Mouse (Mus musculus): ENCODE data around the gene Rtkn. TPM values are rescaled to one million over a fixed set of nuclear protein-coding genes. Genes with fewer than 3 reads are reported as not detected.
A peak's percentile ranks its signal among the peaks of the same experiment; 100 is the strongest.

The Rtkn gene
- polyA plus RNA-seq, 1 experiment from 2014 or later = 16.6 TPM

GRCm38 (mm10) chr6:83172240-83172920 lies 37.1 kb downstream of the Rtkn start:
- no peaks in the 10 kb centered on the region for H3K36me3 ChIP-seq (ENCODE audit: control insufficient read depth, insufficient read depth, low read length)
- WGBS = 60% methylated on average over 9 of the region's 9 CpGs
- H3K4me3 ChIP-seq (ENCODE audit: low read depth, low read length) = no peak overlapping the region
- no peaks in the 10 kb centered on the region for H3K4me1 ChIP-seq (ENCODE audit: control insufficient read depth, insufficient read depth, low read length)
- ATAC-seq (ENCODE audit: low FRiP score) (peak; percentile 14; the same call in 1 of the 2 replicates), DNase-seq (ENCODE audit: low spot score, missing footprints) (no peak)
- H3K27ac ChIP-seq (ENCODE audit: low read depth, low read length) = no peak overlapping the region
- no peaks in the 10 kb centered on the region for H3K9me3 ChIP-seq (ENCODE audit: control insufficient read depth, low read length)
- no peaks in the 10 kb centered on the region for H3K27me3 ChIP-seq (ENCODE audit: control insufficient read depth, insufficient read depth, low read length)
- H3K4me2 ChIP-seq = no peak overlapping the region
- H3K9ac ChIP-seq (ENCODE audit: low read length) = no peak overlapping the region

- no peak for ATAC-seq (ENCODE audit: low FRiP score)
- WGBS = 89% methylated on average over 8 of the region's 8 CpGs
Measured at GRCm38 (mm10) chr6:83175996-83176395, 40.7 kb downstream of the Rtkn start.

GRCm38 (mm10) chr6:83179390-83180117 lies 44.3 kb downstream of the Rtkn start:
- no peaks in the 10 kb centered on the region for H3K27me3 ChIP-seq (ENCODE audit: control insufficient read depth, insufficient read depth, low read length)
- peak overlapping the region; percentile 27 for H3K4me3 ChIP-seq (ENCODE audit: low read depth, low read length)

More at GRCm38 (mm10) chr6:83175996-83176395, 40.7 kb downstream of the Rtkn start:
- no peak overlapping the region for H3K9ac ChIP-seq (ENCODE audit: low read length)
- no peaks in the 10 kb centered on the region for H3K36me3 ChIP-seq (ENCODE audit: control insufficient read depth, insufficient read depth, low read length)
- no peak overlapping the region for H3K27ac ChIP-seq (ENCODE audit: low read depth, low read length)
- no peaks in the 10 kb centered on the region for H3K9me3 ChIP-seq (ENCODE audit: control insufficient read depth, low read length)
- no peaks in the 10 kb centered on the region for H3K27me3 ChIP-seq (ENCODE audit: control insufficient read depth, insufficient read depth, low read length)
- no peak overlapping the region for H3K4me3 ChIP-seq (ENCODE audit: low read depth, low read length)
- H3K4me1 ChIP-seq (ENCODE audit: control insufficient read depth, insufficient read depth, low read length) = peaks cover 10% of the 10 kb centered on the region
- H3K4me2 ChIP-seq = no peak overlapping the region
- no peak for DNase-seq (ENCODE audit: low spot score, missing footprints)

DNA sequence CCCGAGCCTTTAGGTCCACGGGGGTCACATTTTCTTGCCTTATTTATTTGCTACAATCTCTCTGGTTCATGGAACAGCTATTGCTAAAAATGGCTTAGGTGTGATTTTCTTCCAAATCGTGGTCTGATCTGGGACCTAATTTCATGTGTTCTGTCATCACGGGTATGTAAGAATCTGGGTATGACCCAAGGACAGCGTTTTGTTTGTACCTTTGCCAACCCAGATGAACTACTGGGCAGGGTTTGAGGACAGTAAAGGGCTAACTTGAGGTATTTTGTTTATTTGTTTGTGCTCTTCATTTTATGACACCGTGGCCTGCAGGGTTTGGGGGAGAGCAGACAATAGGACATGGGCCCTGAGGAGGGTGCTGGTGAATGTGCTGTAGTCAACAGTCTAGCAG lies 45.3 kb downstream of the Rtkn start:
- peak overlapping the region; percentile 42; the same call in 1 of the 2 replicates for H3K4me2 ChIP-seq

More at GRCm38 (mm10) chr6:83179390-83180117, 44.3 kb downstream of the Rtkn start:
- H3K27ac ChIP-seq (ENCODE audit: low read depth, low read length) = no peak overlapping the region
- H3K4me1 ChIP-seq (ENCODE audit: control insufficient read depth, insufficient read depth, low read length) = peaks cover 10% of the 10 kb centered on the region
- DNase-seq (ENCODE audit: low spot score, missing footprints) (peak; percentile 91), ATAC-seq (ENCODE audit: low FRiP score) (peak; percentile 80)
- peak overlapping the region; percentile 47 for H3K9ac ChIP-seq (ENCODE audit: low read length)
- H3K36me3 ChIP-seq (ENCODE audit: control insufficient read depth, insufficient read depth, low read length) = no peaks in the 10 kb centered on the region
- WGBS = 8% methylated on average over 12 of the region's 12 CpGs
- no peaks in the 10 kb centered on the region for H3K9me3 ChIP-seq (ENCODE audit: control insufficient read depth, low read length)
- H3K4me2 ChIP-seq = peak overlapping the region; percentile 42

DNA sequence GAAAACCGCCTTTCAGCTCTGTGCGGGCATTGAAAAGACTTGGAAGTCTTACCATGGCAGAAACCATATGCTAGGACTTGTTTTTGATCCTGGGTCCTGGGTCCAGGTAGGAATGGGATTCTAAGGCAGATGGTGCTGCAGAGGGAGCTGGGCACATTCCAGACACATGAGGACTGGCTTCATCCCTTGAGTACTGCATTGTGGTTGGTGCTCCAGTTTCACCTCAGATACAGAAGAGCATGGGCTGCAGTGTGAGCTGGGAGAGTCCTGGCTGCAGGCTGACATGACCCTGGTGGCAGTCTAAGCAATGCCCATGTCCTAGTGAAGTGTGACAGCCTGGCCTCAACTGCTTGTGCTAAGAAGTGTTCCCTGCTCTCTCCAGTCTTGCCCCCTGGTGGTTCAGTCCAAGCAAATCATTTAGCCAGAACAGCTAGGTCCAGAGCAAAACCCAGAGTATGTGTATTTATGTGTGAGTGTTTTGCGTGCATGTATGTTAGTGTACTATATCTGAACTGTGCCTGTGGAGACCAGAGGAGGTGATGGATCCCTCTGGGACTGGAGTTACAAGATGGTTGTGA lies 49.7 kb downstream of the Rtkn start:
- Histone ChIP-seq H3K4me3 (ENCODE audit: low read depth, low read length) (no peak overlapping the region), H3K9ac (ENCODE audit: low read length) (no peak overlapping the region), H3K9me3 (ENCODE audit: control insufficient read depth, low read length) (no peaks in the 10 kb centered on the region), H3K4me2 (no peak overlapping the region), H3K27me3 (ENCODE audit: control insufficient read depth, insufficient read depth, low read length) (no peaks in the 10 kb centered on the region), H3K36me3 (ENCODE audit: control insufficient read depth, insufficient read depth, low read length) (peaks cover 7% of the 10 kb centered on the region), H3K4me1 (ENCODE audit: control insufficient read depth, insufficient read depth, low read length) (peaks cover 18% of the 10 kb centered on the region), H3K27ac (ENCODE audit: low read depth, low read length) (no peak overlapping the region)
- DNase-seq (ENCODE audit: low spot score, missing footprints) (no peak), ATAC-seq (ENCODE audit: low FRiP score) (no peak)
- WGBS = 87% methylated on average over 3 of the region's 3 CpGs

More for the DNA sequence above, 45.3 kb downstream of the Rtkn start:
- Histone ChIP-seq H3K27ac (ENCODE audit: low read depth, low read length) (no peak overlapping the region), H3K27me3 (ENCODE audit: control insufficient read depth, insufficient read depth, low read length) (no peaks in the 10 kb centered on the region), H3K4me3 (ENCODE audit: low read depth, low read length) (no peak overlapping the region), H3K36me3 (ENCODE audit: control insufficient read depth, insufficient read depth, low read length) (no peaks in the 10 kb centered on the region), H3K9me3 (ENCODE audit: control insufficient read depth, low read length) (no peaks in the 10 kb centered on the region), H3K9ac (ENCODE audit: low read length) (no peak overlapping the region), H3K4me1 (ENCODE audit: control insufficient read depth, insufficient read depth, low read length) (peaks cover 13% of the 10 kb centered on the region)
- no peak for ATAC-seq (ENCODE audit: low FRiP score)
- DNase-seq (ENCODE audit: low spot score, missing footprints) = no peak
- WGBS = 86% methylated on average over 6 of the region's 6 CpGs

- Histone ChIP-seq H3K27ac (ENCODE audit: low read depth, low read length) (peak overlapping the region; percentile 74), H3K9ac (ENCODE audit: low read length) (peak overlapping the region; percentile 72), H3K27me3 (ENCODE audit: control insufficient read depth, insufficient read depth, low read length) (no peaks in the 10 kb centered on the region), H3K36me3 (ENCODE audit: control insufficient read depth, insufficient read depth, low read length) (peaks cover 15% of the 10 kb centered on the region), H3K4me1 (ENCODE audit: control insufficient read depth, insufficient read depth, low read length) (peaks cover 18% of the 10 kb centered on the region), H3K4me3 (ENCODE audit: low read depth, low read length) (peak overlapping the region; percentile 41), H3K9me3 (ENCODE audit: control insufficient read depth, low read length) (no peaks in the 10 kb centered on the region), H3K4me2 (peak overlapping the region; percentile 53)
- DNase-seq (ENCODE audit: low spot score, missing footprints) (peak; percentile 97), ATAC-seq (ENCODE audit: low FRiP score) (peak; percentile 95)
- 6% methylated on average over 25 of the region's 25 CpGs for WGBS
Measured at GRCm38 (mm10) chr6:83185895-83186861, 50.9 kb downstream of the Rtkn start.

- DNase-seq (ENCODE audit: low spot score, missing footprints) = no peak
- no peaks in the 10 kb centered on the region for H3K9me3 ChIP-seq (ENCODE audit: control insufficient read depth, low read length)
- H3K36me3 ChIP-seq (ENCODE audit: control insufficient read depth, insufficient read depth, low read length) = peaks cover 22% of the 10 kb centered on the region
- peak overlapping the region; percentile 41 for H3K4me3 ChIP-seq (ENCODE audit: low read depth, low read length)
- H3K9ac ChIP-seq (ENCODE audit: low read length) = peak overlapping the region; percentile 72; the same call in 1 of the 2 replicates
- H3K27me3 ChIP-seq (ENCODE audit: control insufficient read depth, insufficient read depth, low read length) = no peaks in the 10 kb centered on the region
- 66% methylated on average over 2 of the region's 2 CpGs for WGBS
- peak overlapping the region; percentile 53 for H3K4me2 ChIP-seq
- H3K27ac ChIP-seq (ENCODE audit: low read depth, low read length) = peak overlapping the region; percentile 74
- 0 out of 2 replicates have a peak, but pooled peaks have one; percentile 10 for ATAC-seq (ENCODE audit: low FRiP score)
- H3K4me1 ChIP-seq (ENCODE audit: control insufficient read depth, insufficient read depth, low read length) = peaks cover 18% of the 10 kb centered on the region
Measured at GRCm38 (mm10) chr6:83186946-83187345, 51.7 kb downstream of the Rtkn start.

GRCm38 (mm10) chr6:83193571-83193970 lies 58.3 kb downstream of the Rtkn start:
- no peaks in the 10 kb centered on the region for H3K27me3 ChIP-seq (ENCODE audit: control insufficient read depth, insufficient read depth, low read length)
- no peak for DNase-seq (ENCODE audit: low spot score, missing footprints)
- no peak overlapping the region for H3K9ac ChIP-seq (ENCODE audit: low read length)
- H3K4me2 ChIP-seq = no peak overlapping the region
- H3K27ac ChIP-seq (ENCODE audit: low read depth, low read length) = no peak overlapping the region
- no peaks in the 10 kb centered on the region for H3K9me3 ChIP-seq (ENCODE audit: control insufficient read depth, low read length)
- no peak for ATAC-seq (ENCODE audit: low FRiP score)
- 86% methylated on average over 7 of the region's 7 CpGs for WGBS
- no peak overlapping the region for H3K4me3 ChIP-seq (ENCODE audit: low read depth, low read length)
- peaks cover 45% of the 10 kb centered on the region for H3K36me3 ChIP-seq (ENCODE audit: control insufficient read depth, insufficient read depth, low read length)
- H3K4me1 ChIP-seq (ENCODE audit: control insufficient read depth, insufficient read depth, low read length) = no peaks in the 10 kb centered on the region

All from midbrain, embryonic 11.5 days (tissue).